Mouse (Mus musculus): ENCODE measurements at regions not wholly inside any gene's neighbourhood (a gene's known extent, or its start where the extent isn't known, plus 50 kb on each side); places are given as distances from the start of the nearest gene placed in this dataset.

- TF ChIP-seq CTCF (IDR thresholded peaks at IDR 0.05; ENCODE audit: extremely low read depth, insufficient read depth, insufficient read length, insufficient replicate concordance) (no peak), POLR2A (IDR thresholded peaks at IDR 0.05; ENCODE audit: low read depth, low read length) (no peak)
Measured at GRCm38 (mm10) chr8:35883456-35883780, 117.8 kb downstream of the Gm19410 start.

All from spleen, adult 2 months (tissue).